Mouse (Mus musculus) lung, postnatal 0 days (tissue): ENCODE measurements around the gene Pcsk4. TPM values are rescaled to one million over a fixed set of nuclear protein-coding genes. Genes with fewer than 3 reads are reported as not detected.

Source experiments
- ATAC-seq: fragments of 200-750 bp; cut with Nextera tagmentation; 2 replicates; pipeline ENCODE4 v1.8.0; 2017; ENCODE audit warnings: moderate library complexity
- DNase-seq: peaks from one replicate; pipeline ENCODE4 v3.0.0-alpha.2; 2016; ENCODE audit warnings: low spot score
- H3K27ac ChIP-seq: fragments of 300-500 bp; sonication (generic); 2 replicates; pipeline ENCODE4 v1.5.1; 2014; ENCODE audit warnings: antibody characterized with exemption, mild to moderate bottlenecking, low read length, mixed read lengths
- H3K27me3 ChIP-seq: fragments of 300-500 bp; sonication (generic); replicated peaks from 2 replicates; pipeline ENCODE4 v1.6.1; 2014; ENCODE audit warnings: low read length, mixed read lengths; ENCODE audit not compliant: insufficient read depth
- H3K36me3 ChIP-seq: fragments of 300-500 bp; sonication (generic); 2 replicates; pipeline ENCODE4 v1.6.1; 2014; ENCODE audit warnings: low read length, mixed read lengths; ENCODE audit not compliant: insufficient read depth
- H3K4me1 ChIP-seq: fragments of 300-500 bp; sonication (generic); 2 replicates; pipeline ENCODE4 v1.6.1; 2014; ENCODE audit warnings: antibody characterized with exemption, low read depth, low read length, mixed read lengths; ENCODE audit not compliant: insufficient read depth
- H3K4me2 ChIP-seq: fragments of 300-500 bp; sonication (generic); replicated peaks from 2 replicates; pipeline ENCODE4 v1.6.1; 2014; ENCODE audit warnings: low read depth, mild to moderate bottlenecking, low read length, moderate library complexity, mixed read lengths
- H3K4me3 ChIP-seq: fragments of 300-500 bp; sonication (generic); 2 replicates; pipeline ENCODE4 v1.5.1; 2014; ENCODE audit warnings: low read depth, low read length
- H3K9ac ChIP-seq: fragments of 300-500 bp; sonication (generic); replicated peaks from 2 replicates; pipeline ENCODE4 v1.6.1; 2014; ENCODE audit warnings: low read depth, mild to moderate bottlenecking
- H3K9me3 ChIP-seq: fragments of 300-500 bp; sonication (generic); 2 replicates; pipeline ENCODE4 v1.6.1; 2016; ENCODE audit warnings: low read length, mixed read lengths
- CTCF ChIP-seq: IDR thresholded peaks from 2 replicates; pipeline ENCODE4 v1.5.1; 2016; ENCODE audit warnings: antibody characterized with exemption, mild to moderate bottlenecking
- EP300 ChIP-seq: IDR thresholded peaks from 2 replicates; pipeline ENCODE4 v1.6.1; 2016; ENCODE audit warnings: antibody characterized with exemption, mild to moderate bottlenecking, control low read depth
- WGBS: fragments of 180-500 bp; shearing (Covaris S2); extraction: QIAGEN DNeasy Blood & Tissue Kit; methylation state at CpG from one replicate; pipeline ENCODE4 v1.1.7; 2014; 5-methylcytosine and 5-hydroxymethylcytosine counted together
- polyA plus RNA-seq: library from polyadenylated mRNA; unstranded; fragments of >200 nt; fragmentation: Nextera tagmentation; extraction: Ambion mirVana; gene quantifications from 2 replicates; pipeline ENCODE4 v1.2.1, GENCODE M21; 2015

Gene Pcsk4
- polyA plus RNA-seq, 1 experiment from 2014 or later, result 3.4 TPM

DNA sequence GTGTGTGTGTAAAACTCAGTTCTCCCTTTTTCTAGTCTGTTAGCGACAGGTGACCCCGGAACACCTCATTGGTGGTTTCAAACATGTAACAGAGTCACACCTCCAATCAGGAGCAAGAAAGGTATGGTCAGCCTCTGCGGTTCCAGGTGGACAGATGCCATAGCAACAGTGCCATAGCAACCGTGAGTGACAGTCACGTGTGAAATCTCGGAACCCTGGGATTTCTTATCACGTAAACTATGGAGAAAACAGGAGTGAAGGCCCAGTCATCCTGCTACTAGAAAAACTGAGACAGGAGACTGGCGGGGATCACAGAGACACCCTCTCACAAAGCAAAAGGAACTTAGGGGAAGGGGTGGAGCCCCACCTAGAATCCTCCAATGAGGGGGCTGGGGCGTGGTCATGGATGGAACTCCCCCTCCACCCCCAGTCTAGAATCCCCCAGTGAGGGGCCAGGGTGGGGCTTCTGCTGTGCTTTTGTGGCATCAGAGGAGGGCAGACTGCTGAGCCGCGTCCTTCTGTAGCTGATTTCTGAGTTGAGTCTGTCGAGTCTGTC is 42.2 kb upstream of the Pcsk4 start:
- Histone ChIP-seq H3K4me2 (no peak overlapping the region), H3K4me3 (no peak overlapping the region), H3K27ac (no peak overlapping the region), H3K9me3 (no peaks in the 10 kb centered on the region), H3K36me3 (no peaks in the 10 kb centered on the region), H3K27me3 (no peaks in the 10 kb centered on the region), H3K9ac (no peak overlapping the region), H3K4me1 (no peaks in the 10 kb centered on the region)
- TF ChIP-seq EP300 (no peak), CTCF (no peak)
- 9% methylated on average over 12 of the region's 12 CpGs for WGBS
- DNase-seq (peak; percentile 80), ATAC-seq (peak; percentile 84)

DNA sequence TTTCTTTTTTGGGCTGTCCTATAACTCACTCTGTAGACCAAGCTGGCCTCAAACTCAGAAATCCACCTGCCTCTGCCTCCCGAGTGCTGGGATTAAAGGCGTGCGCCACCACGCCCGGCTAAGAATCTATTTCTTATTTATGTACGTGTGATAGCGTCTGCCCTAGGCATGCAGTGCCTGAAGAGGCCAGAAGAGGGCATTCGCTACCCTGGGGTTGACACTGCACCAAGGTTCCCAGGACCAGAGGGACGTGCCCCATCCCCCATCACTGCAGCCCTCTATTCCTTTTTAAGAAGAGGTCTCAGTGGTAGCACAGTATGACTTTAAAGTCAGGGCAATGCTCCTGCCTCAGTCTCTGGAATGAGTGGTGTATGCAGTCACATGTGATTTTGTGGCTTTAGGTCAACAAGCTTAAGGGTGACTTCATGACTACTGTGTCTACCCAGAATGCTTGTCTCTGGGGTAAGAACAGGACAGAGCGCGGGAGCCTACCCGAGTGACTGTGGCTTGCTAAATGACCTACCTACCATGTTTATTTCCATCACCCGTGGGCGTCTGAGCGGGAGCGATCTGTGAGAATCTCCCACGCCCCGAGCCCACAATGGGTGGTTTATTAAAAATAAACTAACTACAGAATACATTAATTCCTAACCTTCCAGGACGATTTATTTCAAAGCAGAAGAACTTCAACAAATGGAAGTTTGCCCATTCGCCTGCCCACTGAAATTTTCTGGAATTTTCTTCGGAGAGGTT is 40.9 kb upstream of the Pcsk4 start:
- no peak overlapping the region for H3K4me3 ChIP-seq
- no peaks in the 10 kb centered on the region for H3K9me3 ChIP-seq
- H3K4me1 ChIP-seq, result no peaks in the 10 kb centered on the region
- DNase-seq (no peak), ATAC-seq (no peak)
- H3K9ac ChIP-seq, result no peak overlapping the region
- H3K27ac ChIP-seq, result no peak overlapping the region
- no peak for TF ChIP-seq EP300
- peak; percentile 40 for TF ChIP-seq CTCF
- H3K36me3 ChIP-seq, result no peaks in the 10 kb centered on the region
- H3K4me2 ChIP-seq, result no peak overlapping the region
- H3K27me3 ChIP-seq, result no peaks in the 10 kb centered on the region
- 73% methylated on average over 21 of the region's 21 CpGs for WGBS

DNA sequence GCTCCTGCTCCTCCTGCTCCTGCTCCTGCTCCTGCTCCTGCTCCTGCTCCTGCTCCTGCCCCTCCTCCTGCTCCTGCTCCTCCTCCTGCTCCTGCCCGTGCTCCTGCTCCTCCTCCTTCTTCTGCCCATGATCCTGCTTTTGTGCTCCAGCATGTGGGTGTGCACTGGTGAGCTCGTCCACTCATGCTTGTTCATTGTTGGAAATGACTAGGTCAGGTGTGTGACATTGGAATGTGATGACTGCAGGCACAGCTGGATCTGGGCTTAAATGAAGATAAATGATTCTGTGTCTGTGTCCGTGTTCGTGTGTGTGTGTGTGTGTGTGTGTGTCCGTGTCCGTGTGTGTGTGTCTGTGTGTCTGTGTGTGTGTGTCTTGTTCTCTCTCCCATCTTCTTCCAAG is 39.1 kb upstream of the Pcsk4 start:
- WGBS, result 84% methylated on average over 6 of the region's 6 CpGs
- H3K4me2 ChIP-seq, result no peak overlapping the region
- TF ChIP-seq CTCF (no peak), EP300 (no peak)
- no peak overlapping the region for H3K27ac ChIP-seq
- no peak overlapping the region for H3K4me3 ChIP-seq
- no peaks in the 10 kb centered on the region for H3K36me3 ChIP-seq
- H3K9me3 ChIP-seq, result no peaks in the 10 kb centered on the region
- no peaks in the 10 kb centered on the region for H3K4me1 ChIP-seq
- ATAC-seq (no peak), DNase-seq (no peak)
- H3K9ac ChIP-seq, result no peak overlapping the region
- H3K27me3 ChIP-seq, result no peaks in the 10 kb centered on the region

DNA sequence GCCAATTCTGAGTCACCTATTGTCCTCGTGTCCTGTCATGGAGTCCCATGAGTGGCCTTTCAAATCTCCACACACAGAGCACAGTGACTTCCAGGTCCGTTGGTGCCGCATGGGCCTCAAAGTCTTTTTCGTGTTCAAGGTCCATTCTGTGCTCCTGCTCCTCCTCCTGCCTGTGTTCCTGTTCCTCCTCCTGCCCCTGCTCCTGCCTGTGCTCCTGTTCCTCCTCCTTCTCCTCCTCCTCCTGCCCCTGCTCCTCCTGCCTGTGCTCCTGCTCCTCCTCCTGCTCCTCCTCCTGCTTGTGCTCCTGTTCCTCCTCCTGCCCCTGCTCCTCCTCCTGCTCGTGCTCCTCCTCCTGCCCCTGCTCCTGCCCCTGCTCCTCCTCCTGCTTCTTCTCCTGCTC is 38.7 kb upstream of the Pcsk4 start:
- DNase-seq (no peak), ATAC-seq (no peak)
- Histone ChIP-seq H3K4me1 (no peaks in the 10 kb centered on the region), H3K36me3 (no peaks in the 10 kb centered on the region), H3K4me2 (no peak overlapping the region), H3K9me3 (no peaks in the 10 kb centered on the region), H3K27me3 (no peaks in the 10 kb centered on the region), H3K4me3 (no peak overlapping the region), H3K27ac (no peak overlapping the region), H3K9ac (no peak overlapping the region)
- WGBS, result 37% methylated on average over 5 of the region's 5 CpGs
- TF ChIP-seq CTCF, result no peak
- no peak for TF ChIP-seq EP300

DNA sequence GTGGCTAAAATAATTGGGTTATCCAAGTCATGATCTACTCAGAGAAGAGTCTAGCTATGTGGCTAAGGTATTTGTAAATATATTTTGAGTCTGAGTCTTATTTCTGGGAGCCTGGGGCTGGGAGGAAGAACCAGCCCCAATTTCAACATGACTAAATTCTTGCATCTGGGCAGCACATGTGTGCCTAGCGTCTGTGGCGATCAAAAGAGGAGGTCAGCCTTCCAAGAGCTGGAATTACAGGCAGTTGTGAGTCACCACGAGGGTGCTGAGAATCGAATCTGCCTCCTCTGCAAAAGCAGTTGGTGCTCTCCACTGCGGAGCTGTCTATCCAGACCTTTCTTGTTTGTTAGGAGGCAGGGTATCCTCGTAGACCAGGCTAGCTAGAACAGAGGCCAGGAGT is 36.4 kb upstream of the Pcsk4 start:
- TF ChIP-seq CTCF (no peak), EP300 (no peak)
- WGBS, result 63% methylated on average over 6 of the region's 6 CpGs
- Histone ChIP-seq H3K27ac (no peak overlapping the region), H3K27me3 (no peaks in the 10 kb centered on the region), H3K4me3 (no peak overlapping the region), H3K4me2 (no peak overlapping the region), H3K9me3 (no peaks in the 10 kb centered on the region), H3K9ac (no peak overlapping the region), H3K36me3 (no peaks in the 10 kb centered on the region), H3K4me1 (no peaks in the 10 kb centered on the region)
- no peak for ATAC-seq
- no peak for DNase-seq

DNA sequence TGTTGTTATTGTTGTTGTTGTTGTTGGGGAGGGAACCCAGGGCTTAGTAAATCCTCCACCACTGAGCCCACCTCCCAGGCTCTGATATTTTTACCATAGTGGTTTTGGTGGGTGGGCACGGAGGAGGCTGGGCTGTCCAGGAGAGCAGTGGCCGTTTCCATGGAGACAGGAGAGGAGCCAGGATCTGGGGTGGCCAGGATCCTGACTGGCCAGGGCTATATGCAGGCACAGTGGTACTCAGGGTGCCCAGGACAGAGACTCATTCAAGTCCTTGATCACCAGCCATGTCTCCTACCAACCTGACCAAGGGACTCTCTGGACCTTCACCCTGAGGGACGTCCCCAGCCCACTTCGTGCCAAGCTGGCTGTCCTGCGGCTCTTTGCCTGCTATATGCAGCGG is 34.4 kb upstream of the Pcsk4 start:
- no peaks in the 10 kb centered on the region for H3K9me3 ChIP-seq
- 0 out of 2 replicates have a peak, but pooled peaks cover under 1% of the 10 kb centered on the region for H3K27me3 ChIP-seq
- no peak overlapping the region for H3K4me2 ChIP-seq
- WGBS, result 43% methylated on average over 6 of the region's 6 CpGs
- no peak overlapping the region for H3K27ac ChIP-seq
- ATAC-seq (no peak), DNase-seq (no peak)
- no peaks in the 10 kb centered on the region for H3K36me3 ChIP-seq
- TF ChIP-seq CTCF, result no peak
- H3K9ac ChIP-seq, result no peak overlapping the region
- H3K4me1 ChIP-seq, result no peaks in the 10 kb centered on the region
- no peak overlapping the region for H3K4me3 ChIP-seq
